Mouse (Mus musculus): ENCODE results near the gene Ddx28.

DNA sequence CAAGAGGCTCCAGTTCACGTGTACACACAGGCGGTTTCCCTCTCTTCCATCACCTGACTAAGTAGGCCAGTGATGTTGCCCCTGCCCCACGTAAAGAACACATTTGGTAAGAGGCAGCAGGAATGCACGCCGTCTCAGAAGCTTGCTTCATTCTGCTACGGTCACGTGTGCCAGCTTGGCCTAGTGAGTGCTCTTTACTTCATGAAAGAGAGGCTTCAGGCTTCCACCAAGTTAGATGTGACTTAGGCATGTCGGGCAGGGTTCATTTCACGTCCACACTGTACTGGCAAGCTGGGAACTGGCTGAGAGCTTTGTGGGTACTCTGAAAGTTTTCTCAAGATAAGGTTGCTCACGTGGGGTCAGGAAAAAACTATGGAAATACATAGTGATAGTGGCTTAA lies 27.0 kb upstream of the Ddx28 start:
- TF ChIP-seq POLR2A (IDR thresholded peaks at IDR 0.05; ENCODE audit: borderline replicate concordance, insufficient read depth, low read length) (no peak), CTCF (IDR thresholded peaks at IDR 0.05; ENCODE audit: borderline replicate concordance, insufficient read depth, low read depth, low read length) (no peak)

All from cerebellum, adult 2 months (tissue).